Mouse (Mus musculus): ENCODE results near the gene Fgfr3.

GRCm38 (mm10) chr5:33730516-33730915 is 9.0 kb downstream of the Fgfr3 start:
- no peak for TF ChIP-seq CTCF (IDR thresholded peaks at IDR 0.05; ENCODE audit: control insufficient read depth, insufficient read depth, insufficient read length)
- no peak for TF ChIP-seq USF1 (IDR thresholded peaks at IDR 0.05; ENCODE audit: low read depth)
- no peak for TF ChIP-seq FOSL1 (IDR thresholded peaks at IDR 0.05; ENCODE audit: insufficient read depth, low read length, poor library complexity, severe bottlenecking)
- TF ChIP-seq MYOG (IDR thresholded peaks at IDR 0.05; ENCODE audit: control insufficient read depth, extremely low read depth, insufficient read length): no peak
- no peak for TF ChIP-seq MAX (IDR thresholded peaks at IDR 0.05)
- no peak for TF ChIP-seq MYOD1 (IDR thresholded peaks at IDR 0.05; ENCODE audit: control insufficient read depth, insufficient read length, low read depth)
- TF ChIP-seq CEBPB (IDR thresholded peaks at IDR 0.05; ENCODE audit: low read depth): no peak
